28 mouse cellular contexts compared by ENCODE assay signal in genomic region chr12:85866624-85867023, GRCm38 (mm10). TPM values are rescaled to one million over a fixed set of nuclear protein-coding genes. Genes with fewer than 3 reads are reported as not detected.
DNase-seq lines count a peak whose midpoint lies in the region; ATAC-seq and TF ChIP-seq lines count a peak whose summit lies in the region.
"Had no signal": no experiment of that assay in that cellular context is flagged by ENCODE, and none has a peak within 500 bp of the region (broad histone marks: within the 10 kb centered on the region; RNA-seq: fewer than 3 reads in every experiment).

No protein-coding gene starts in this region.

- H3K4me1 ChIP-seq in heart, embryonic 11.5 days (ENCODE audit: control insufficient read depth, insufficient read depth, low read length), result peaks cover 7% of the 10 kb centered on the region
- H3K4me1 ChIP-seq in liver, adult 2 months (ENCODE audit: control insufficient read depth, insufficient read depth, low read length), result no peaks in the 10 kb centered on the region
- no peaks in the 10 kb centered on the region for H3K4me1 ChIP-seq in stomach, embryonic 14.5 days (ENCODE audit: control insufficient read depth, insufficient read depth, low read length)

- TF ChIP-seq POLR2A in liver, adult 2 months (IDR thresholded peaks at IDR 0.05; ENCODE audit: extremely low read depth, insufficient read depth, low read length), result no peak

- H3K4me2 ChIP-seq in heart, embryonic 11.5 days, result no peak overlapping the region
- no peak overlapping the region for H3K4me2 ChIP-seq in stomach, embryonic 14.5 days (replicated peaks; ENCODE audit: low read depth, low read length)
- H3K4me2 ChIP-seq: forebrain, embryonic 15.5 days; heart, embryonic 12.5 days; hindbrain, embryonic 13.5 days; limb, embryonic 13.5 days; liver, embryonic 13.5 days had no signal

- no peak overlapping the region for H3K4me3 ChIP-seq in heart, embryonic 11.5 days (ENCODE audit: low read depth, low read length)
- H3K4me3 ChIP-seq in liver, adult 2 months (ENCODE audit: insufficient read depth, low read depth, low read length), result no peak overlapping the region
- H3K4me3 ChIP-seq in stomach, embryonic 14.5 days (ENCODE audit: low read depth, low read length), result no peak overlapping the region
- H3K4me3 ChIP-seq: forebrain, embryonic 10.5 days; forebrain, embryonic 15.5 days; heart, embryonic 12.5 days; hindbrain, embryonic 13.5 days; left cerebral cortex, adult 2 months; limb, embryonic 13.5 days; liver, embryonic 13.5 days had no signal

- H3K27me3 ChIP-seq in heart, embryonic 11.5 days (ENCODE audit: control insufficient read depth, insufficient read depth, low read length), result no peaks in the 10 kb centered on the region
- H3K27me3 ChIP-seq in liver, adult 2 months (ENCODE audit: control insufficient read depth, insufficient read depth, low read length), result no peaks in the 10 kb centered on the region
- H3K27me3 ChIP-seq in stomach, embryonic 14.5 days (ENCODE audit: control insufficient read depth, insufficient read depth, low read length), result no peaks in the 10 kb centered on the region
- H3K27me3 ChIP-seq: forebrain, embryonic 15.5 days; heart, embryonic 12.5 days; hindbrain, embryonic 13.5 days; limb, embryonic 13.5 days; liver, embryonic 13.5 days had no signal

- H3K9ac ChIP-seq in heart, embryonic 11.5 days (ENCODE audit: low read depth, low read length), result no peak overlapping the region
- H3K9ac ChIP-seq in liver, adult 2 months (ENCODE audit: low read depth, low read length), result no peak overlapping the region
- no peak overlapping the region for H3K9ac ChIP-seq in stomach, embryonic 14.5 days (replicated peaks; ENCODE audit: low read depth, low read length)
- H3K9ac ChIP-seq: forebrain, embryonic 15.5 days; heart, embryonic 12.5 days; hindbrain, embryonic 13.5 days; limb, embryonic 13.5 days; liver, embryonic 13.5 days had no signal

- WGBS in heart, embryonic 11.5 days (ENCODE audit: insufficient replicate concordance), result 72% methylated on average over 4 of the region's 4 CpGs
- 42% methylated on average over 4 of the region's 4 CpGs for WGBS in liver, adult 2 months
- 55% methylated on average over 4 of the region's 4 CpGs for WGBS in stomach, embryonic 14.5 days

- H3K79me2 ChIP-seq in liver, adult 2 months (ENCODE audit: control insufficient read depth, insufficient read depth, low read length), result no peaks in the 10 kb centered on the region

- no peak overlapping the region for H3K27ac ChIP-seq in heart, embryonic 11.5 days (ENCODE audit: low read depth, low read length)
- no peak overlapping the region for H3K27ac ChIP-seq in liver, adult 2 months (replicated peaks; ENCODE audit: insufficient read depth, low read depth, low read length)
- H3K27ac ChIP-seq in stomach, embryonic 14.5 days (ENCODE audit: low read length), result no peak overlapping the region
- H3K27ac ChIP-seq: forebrain, embryonic 10.5 days; forebrain, embryonic 15.5 days; hindbrain, embryonic 13.5 days; left cerebral cortex, adult 2 months; limb, embryonic 13.5 days; liver, embryonic 13.5 days; macrophage had no signal

- peak; percentile 64 for DNase-seq in heart, adult 11 months
- DNase-seq in liver, adult 2 months (ENCODE audit: extremely low read depth, low read depth, low spot score), result peak; percentile 24
- no peak for DNase-seq in liver
- DNase-seq in A20 (ENCODE audit: low read depth, low spot score), result peak; percentile 10
- no peak for DNase-seq in MN1 (ENCODE audit: low spot score)
- no peak for DNase-seq in left cerebral cortex, adult 18-20 months (ENCODE audit: low spot score in 2 of 2)
- DNase-seq: adrenal gland, adult 8-10 months; cerebellum, adult 2 months; cerebellum, postnatal 14 days; gastrocnemius, postnatal 25 days; heart, adult 18-20 months; heart, postnatal 4 days; kidney, adult 11 months; kidney, postnatal 10 days; liver, embryonic 13.5 days; lung, adult 2 months; midbrain, embryonic 14.5 days; right cerebral cortex, adult 18-20 months; spleen, adult 18-20 months had no signal

- no peaks in the 10 kb centered on the region; the same call in 1 of the 2 replicates for H3K36me3 ChIP-seq in heart, embryonic 11.5 days (ENCODE audit: control insufficient read depth, insufficient read depth, low read length)
- peaks cover 11% of the 10 kb centered on the region for H3K36me3 ChIP-seq in liver, adult 2 months (ENCODE audit: control insufficient read depth, insufficient read depth, low read length)
- no peaks in the 10 kb centered on the region for H3K36me3 ChIP-seq in stomach, embryonic 14.5 days (ENCODE audit: control insufficient read depth, insufficient read depth, low read length)
- H3K36me3 ChIP-seq: limb, embryonic 13.5 days had no signal

- TF ChIP-seq CTCF in liver, adult 2 months (IDR thresholded peaks at IDR 0.05; ENCODE audit: low read depth, low read length), result no peak

- ATAC-seq in heart, embryonic 11.5 days (replicated peaks; ENCODE audit: insufficient number of reproducible peaks, low FRiP score, low TSS enrichment), result no peak
- peak; percentile 56; the same call in 1 of the 2 replicates for ATAC-seq in stomach, embryonic 14.5 days (ENCODE audit: insufficient number of reproducible peaks, insufficient read depth, low FRiP score, low read depth)
- ATAC-seq: forebrain, embryonic 15.5 days had no signal

- H3K9me3 ChIP-seq in heart, embryonic 11.5 days (replicated peaks; ENCODE audit: control insufficient read depth, low read length), result no peaks in the 10 kb centered on the region
- no peaks in the 10 kb centered on the region for H3K9me3 ChIP-seq in stomach, embryonic 14.5 days (ENCODE audit: control insufficient read depth, low read depth, low read length)
- H3K9me3 ChIP-seq: forebrain, embryonic 10.5 days; forebrain, embryonic 15.5 days; heart, embryonic 12.5 days; hindbrain, embryonic 13.5 days; limb, embryonic 13.5 days; liver, embryonic 13.5 days had no signal

RNA-seq across cellular contexts. Expression of gene Ttll5, which starts 42.2 kb away (rescaled TPM):
- 12.6 and 16.2 TPM in 2 replicates for polyA plus RNA-seq in heart, embryonic 11.5 days (2014; fragmentation: Nextera tagmentation; extraction: Ambion mirVana)
- total RNA-seq in liver, adult 2 months (2014; rRNA removed), result 12.1 and 13.1 TPM in 2 replicates
- 6.7 and 7.6 TPM in 2 replicates for polyA plus RNA-seq in liver, adult 2 months (2012; rRNA removed)
- 17.7 and 17.8 TPM in 2 replicates for polyA plus RNA-seq in stomach, embryonic 14.5 days (2014; fragmentation: Nextera tagmentation; extraction: Ambion mirVana)
- 10 to 100 TPM; 45.0 to 45.2 TPM for total RNA-seq in left cerebral cortex, adult 18-20 months (2021)

RNA-seq across cellular contexts. Expression of gene Erg28, which starts 42.3 kb away (rescaled TPM):
- 90.0 and 94.5 TPM in 2 replicates for polyA plus RNA-seq in heart, embryonic 11.5 days (2014; fragmentation: Nextera tagmentation; extraction: Ambion mirVana)
- total RNA-seq in liver, adult 2 months (2014; rRNA removed), result 87.0 and 90.1 TPM in 2 replicates
- 127 and 130 TPM in 2 replicates for polyA plus RNA-seq in liver, adult 2 months (2012; rRNA removed)
- 112 and 130 TPM in 2 replicates for polyA plus RNA-seq in stomach, embryonic 14.5 days (2014; fragmentation: Nextera tagmentation; extraction: Ambion mirVana)
- 10 to 100 TPM; 52.1 to 53.4 TPM for total RNA-seq in left cerebral cortex, adult 18-20 months (2021)

Comparison
In these comparisons a context has a peak if more than half of its experiments do, and no peak if none do; other contexts are left out.
1. DNase-seq: peak in heart, adult 11 months (single experiment), liver, adult 2 months (single experiment) and A20 (single experiment); none in liver (single experiment), MN1 (single experiment) and left cerebral cortex, adult 18-20 months (0 of 2).